Mouse (Mus musculus) bone marrow macrophage, adult 2 months (primary cell): ENCODE data around the gene Usp3. TPM values are rescaled to one million over a fixed set of nuclear protein-coding genes. Genes with fewer than 3 reads are reported as not detected.

Experiments
- H3K27ac ChIP-seq: 2 replicates; pipeline ENCODE4 v1.5.1; 2012; ENCODE audit warnings: low read depth, low read length; ENCODE audit not compliant: insufficient read depth
- H3K4me1 ChIP-seq: 2 replicates; pipeline ENCODE4 v1.6.1; 2012; ENCODE audit warnings: low read length; ENCODE audit not compliant: control insufficient read depth, insufficient read depth
- H3K4me3 ChIP-seq: 2 replicates; pipeline ENCODE4 v1.5.1; 2012; ENCODE audit warnings: mild to moderate bottlenecking, low read length, moderate library complexity; ENCODE audit not compliant: insufficient read depth
- CTCF ChIP-seq: IDR thresholded peaks from 2 replicates; pipeline ENCODE4 v1.5.1; 2012; ENCODE audit warnings: low read depth, mild to moderate bottlenecking, low read length, moderate library complexity
- POLR2A ChIP-seq: IDR thresholded peaks from 2 replicates; pipeline ENCODE4 v1.6.1; 2012; ENCODE audit warnings: mild to moderate bottlenecking, low read depth, low read length, borderline replicate concordance
- polyA plus RNA-seq: library from polyadenylated mRNA; stranded (reverse); fragments of >200 nt; gene quantifications from 2 replicates; pipeline ENCODE4 v1.2.4, GENCODE M21; 2012; ENCODE audit not compliant: missing spikeins, insufficient read depth, insufficient read length

Gene Usp3
- polyA plus RNA-seq, 1 experiment: 64.4 TPM

DNA sequence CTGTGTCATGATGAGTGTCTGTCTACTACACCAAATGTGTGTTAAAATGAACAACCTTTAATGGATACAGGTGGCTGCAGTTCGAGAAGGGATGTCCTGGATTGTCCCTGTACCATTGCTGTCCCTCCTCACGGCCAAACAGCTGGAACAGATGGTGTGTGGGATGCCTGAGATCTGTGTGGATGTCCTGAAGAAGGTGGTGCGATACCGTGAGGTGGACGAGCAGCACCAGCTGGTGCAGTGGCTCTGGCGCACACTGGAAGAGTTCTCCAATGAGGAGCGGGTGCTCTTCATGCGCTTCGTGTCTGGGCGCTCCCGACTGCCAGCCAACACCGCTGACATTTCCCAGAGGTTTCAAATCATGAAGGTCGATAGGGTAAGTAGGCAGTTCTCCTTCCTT, 88.4 kb downstream of the Usp3 start:
- no peak overlapping the region for H3K27ac ChIP-seq
- peaks cover 4% of the 10 kb centered on the region; the same call in 1 of the 2 replicates for H3K4me1 ChIP-seq
- no peak for TF ChIP-seq POLR2A
- TF ChIP-seq CTCF: no peak
- no peak overlapping the region for H3K4me3 ChIP-seq

- H3K4me3 ChIP-seq: no peak overlapping the region
- no peak overlapping the region for H3K27ac ChIP-seq
- peaks cover 4% of the 10 kb centered on the region; the same call in 1 of the 2 replicates for H3K4me1 ChIP-seq
- TF ChIP-seq POLR2A: no peak
- no peak for TF ChIP-seq CTCF
These were observed 89.0 kb downstream of the Usp3 start for GRCm38 (mm10) chr9:66503879-66504411.

DNA sequence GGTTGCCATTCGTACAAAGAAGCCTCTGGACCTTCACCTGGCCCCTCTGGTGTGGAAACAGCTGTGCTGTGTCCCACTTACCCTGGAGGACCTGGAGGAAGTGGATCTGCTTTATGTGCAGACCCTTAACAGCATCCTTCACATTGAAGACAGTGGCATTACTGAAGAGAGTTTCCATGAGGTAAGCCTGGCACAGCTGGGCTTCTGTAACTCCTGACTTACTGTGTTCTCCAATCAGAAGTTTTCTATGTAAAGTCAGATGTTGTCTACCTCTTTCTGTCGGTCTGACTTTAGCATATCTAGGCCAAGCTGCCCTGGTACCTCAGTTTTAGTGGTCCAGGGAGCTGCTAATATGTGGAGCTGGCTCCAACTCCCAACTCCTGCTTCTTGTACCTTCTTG, 91.7 kb downstream of the Usp3 start:
- Histone ChIP-seq H3K4me1 (peaks cover 4% of the 10 kb centered on the region; the same call in 1 of the 2 replicates), H3K27ac (no peak overlapping the region), H3K4me3 (no peak overlapping the region)
- no peak for TF ChIP-seq POLR2A
- TF ChIP-seq CTCF: no peak

- peaks cover 2% of the 10 kb centered on the region; the same call in 1 of the 2 replicates for H3K4me1 ChIP-seq
- H3K27ac ChIP-seq: no peak overlapping the region
- no peak for TF ChIP-seq CTCF
- no peak for TF ChIP-seq POLR2A
- H3K4me3 ChIP-seq: no peak overlapping the region
These were observed 99.0 kb downstream of the Usp3 start for GRCm38 (mm10) chr9:66493992-66494391.

GRCm38 (mm10) chr9:66492361-66492760, 100.6 kb downstream of the Usp3 start:
- Histone ChIP-seq H3K4me3 (no peak overlapping the region), H3K4me1 (peaks cover 2% of the 10 kb centered on the region; the same call in 1 of the 2 replicates), H3K27ac (no peak overlapping the region)
- TF ChIP-seq CTCF: no peak
- no peak for TF ChIP-seq POLR2A

GRCm38 (mm10) chr9:66488786-66489185, 104.2 kb downstream of the Usp3 start:
- Histone ChIP-seq H3K4me3 (no peak overlapping the region), H3K4me1 (peaks cover 2% of the 10 kb centered on the region; the same call in 1 of the 2 replicates), H3K27ac (no peak overlapping the region)
- TF ChIP-seq CTCF (no peak), POLR2A (no peak)

- Histone ChIP-seq H3K27ac (no peak overlapping the region), H3K4me3 (no peak overlapping the region), H3K4me1 (no peaks in the 10 kb centered on the region)
- TF ChIP-seq CTCF (no peak), POLR2A (no peak)
These were observed 109.5 kb downstream of the Usp3 start for GRCm38 (mm10) chr9:66483429-66483828.

- no peak for TF ChIP-seq CTCF
These were observed 115.2 kb downstream of the Usp3 start for GRCm38 (mm10) chr9:66477785-66478184.

GRCm38 (mm10) chr9:66465087-66465486, 127.9 kb downstream of the Usp3 start:
- Histone ChIP-seq H3K27ac (no peak overlapping the region), H3K4me1 (no peaks in the 10 kb centered on the region)
- TF ChIP-seq POLR2A (no peak), CTCF (no peak)

More at GRCm38 (mm10) chr9:66477785-66478184, 115.2 kb downstream of the Usp3 start:
- H3K4me1 ChIP-seq: no peaks in the 10 kb centered on the region
- H3K4me3 ChIP-seq: no peak overlapping the region
- no peak overlapping the region for H3K27ac ChIP-seq

More at GRCm38 (mm10) chr9:66465087-66465486, 127.9 kb downstream of the Usp3 start:
- H3K4me3 ChIP-seq: no peak overlapping the region

Other genes starting within 250 kb of the Usp3 start
- gene Herc1, start 242.7 kb downstream of the Usp3 start, polyA plus RNA-seq: 37.4 and 45.5 TPM in 2 replicates
- 0.13 TPM in 1 of 2 replicates, not detected in the other for gene Fbxl22, start 78.5 kb downstream of the Usp3 start, polyA plus RNA-seq
- gene Car12, start 120.5 kb upstream of the Usp3 start, polyA plus RNA-seq: not detected in 2 replicates
- 19.9 and 20.8 TPM in 2 replicates for gene Aph1b, start 202.3 kb upstream of the Usp3 start, polyA plus RNA-seq
- 0.36 TPM in 1 of 2 replicates, not detected in the other for gene Gm10647, start 203.9 kb upstream of the Usp3 start, polyA plus RNA-seq
- 93.9 and 111 TPM in 2 replicates for gene Aph1c, start 241.6 kb upstream of the Usp3 start, polyA plus RNA-seq